Mouse (Mus musculus): ENCODE results near the gene Loxl3. TPM values are rescaled to one million over a fixed set of nuclear protein-coding genes. Genes with fewer than 3 reads are reported as not detected.

Gene Loxl3
- polyA plus RNA-seq, 1 experiment from 2014 or later: 1.2 TPM

DNA sequence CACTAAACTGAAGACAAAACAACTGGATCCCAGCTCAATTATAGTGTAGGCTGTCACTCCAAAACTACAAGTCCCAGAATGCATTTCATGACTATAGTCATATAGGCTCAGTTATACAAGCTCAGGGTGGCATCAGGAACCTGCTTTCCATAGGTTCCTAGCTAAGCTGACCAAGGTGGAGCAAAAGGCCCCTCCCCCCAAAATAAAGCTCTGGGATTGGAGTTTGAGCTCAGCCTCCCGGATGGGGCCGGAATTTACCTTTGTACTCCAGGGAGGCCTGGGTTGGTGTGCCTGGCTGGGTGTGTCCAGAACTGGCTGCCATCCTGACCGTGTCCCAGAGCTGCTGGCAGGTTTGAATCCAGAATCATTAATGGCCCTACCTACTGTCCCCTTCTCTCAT is 23.8 kb downstream of the Loxl3 start, which contains the start of gene Dqx1:
TSS of gene Dqx1 (plus strand) at position 55 of the 400 bp plus-strand sequence.
- Histone ChIP-seq H3K27me3 (ENCODE audit: insufficient read depth, low read length) (peaks cover 6% of the 10 kb centered on the region), H3K4me3 (ENCODE audit: low read depth, low read length) (peak within 1 kb of the TSS; percentile 38), H3K4me2 (ENCODE audit: low read depth, low read length) (peak within 1 kb of the TSS; percentile 70), H3K27ac (ENCODE audit: low read depth) (peak within 1 kb of the TSS; percentile 90), H3K9me3 (ENCODE audit: low read length) (no peaks in the 10 kb centered on the region), H3K36me3 (replicated peaks; ENCODE audit: insufficient read depth, low read length) (peaks cover 17% of the 10 kb centered on the region), H3K9ac (replicated peaks) (peak within 1 kb of the TSS; percentile 58), H3K4me1 (ENCODE audit: insufficient read depth) (peaks cover 24% of the 10 kb centered on the region)
- WGBS (ENCODE audit: insufficient replicate concordance): 69% methylated on average over 3 of the region's 3 CpGs
- TF ChIP-seq EP300 (IDR thresholded peaks at IDR 0.05; ENCODE audit: low read depth) (peak; percentile 58), CTCF (IDR thresholded peaks at IDR 0.05; ENCODE audit: low read depth) (no peak)
- peak; percentile 60 for ATAC-seq
- DNase-seq: peak; percentile 75

DNA sequence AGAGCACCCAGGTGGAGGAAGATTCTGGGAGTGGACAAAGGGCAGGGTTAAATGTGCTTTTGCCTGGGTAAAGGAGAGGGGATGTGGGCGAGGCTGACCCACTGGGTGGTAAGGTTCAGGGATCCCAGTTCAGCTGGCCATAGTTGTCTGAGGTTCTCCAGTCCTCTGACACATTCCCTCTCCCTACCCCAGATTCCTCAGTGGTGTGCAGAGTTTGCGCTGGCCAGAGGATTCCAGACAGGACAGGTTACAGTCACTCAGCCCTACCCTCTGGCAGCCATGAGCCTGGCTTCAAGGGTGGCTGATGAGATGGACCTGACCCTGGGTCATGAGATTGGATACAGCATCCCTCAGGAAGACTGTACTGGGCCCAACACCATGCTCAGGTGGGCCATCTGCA is 24.8 kb downstream of the Loxl3 start:
- WGBS (ENCODE audit: insufficient replicate concordance): 96% methylated on average over 2 of the region's 2 CpGs
- peaks cover 16% of the 10 kb centered on the region for H3K27me3 ChIP-seq (ENCODE audit: insufficient read depth, low read length)
- peak overlapping the region; percentile 70 for H3K4me2 ChIP-seq (ENCODE audit: low read depth, low read length)
- DNase-seq (no peak), ATAC-seq (no peak)
- H3K9me3 ChIP-seq (ENCODE audit: low read length): no peaks in the 10 kb centered on the region
- TF ChIP-seq EP300 (IDR thresholded peaks at IDR 0.05; ENCODE audit: low read depth): no peak
- no peak for TF ChIP-seq CTCF (IDR thresholded peaks at IDR 0.05; ENCODE audit: low read depth)
- peak overlapping the region; percentile 58 for H3K9ac ChIP-seq (replicated peaks)
- peaks cover 15% of the 10 kb centered on the region for H3K4me1 ChIP-seq (ENCODE audit: insufficient read depth)
- peak overlapping the region; percentile 38 for H3K4me3 ChIP-seq (ENCODE audit: low read depth, low read length)
- H3K27ac ChIP-seq (ENCODE audit: low read depth): peak overlapping the region; percentile 90
- H3K36me3 ChIP-seq (replicated peaks; ENCODE audit: insufficient read depth, low read length): peaks cover 17% of the 10 kb centered on the region

DNA sequence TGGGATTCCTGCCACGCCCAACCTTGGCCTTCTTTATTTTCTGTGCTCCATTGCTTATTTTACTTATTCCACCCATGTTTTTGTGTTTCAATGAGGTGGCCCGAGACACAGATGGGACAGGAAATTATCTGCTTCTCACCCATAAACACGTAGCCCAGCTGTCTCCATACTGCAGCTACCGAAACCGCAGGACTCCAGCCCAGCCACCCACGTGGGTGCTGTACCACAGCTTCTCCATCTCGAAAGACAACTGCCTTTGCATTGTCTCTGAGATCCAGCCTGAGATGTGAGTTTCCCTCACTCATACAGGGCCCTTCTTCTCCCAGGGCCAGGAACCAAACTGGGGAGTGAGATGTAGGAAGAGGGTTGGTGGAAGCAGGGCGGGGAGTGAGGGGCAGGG is 32.0 kb downstream of the Loxl3 start:
- no peak for DNase-seq
- no peak for TF ChIP-seq CTCF (IDR thresholded peaks at IDR 0.05; ENCODE audit: low read depth)
- no peak for TF ChIP-seq EP300 (IDR thresholded peaks at IDR 0.05; ENCODE audit: low read depth)

DNA sequence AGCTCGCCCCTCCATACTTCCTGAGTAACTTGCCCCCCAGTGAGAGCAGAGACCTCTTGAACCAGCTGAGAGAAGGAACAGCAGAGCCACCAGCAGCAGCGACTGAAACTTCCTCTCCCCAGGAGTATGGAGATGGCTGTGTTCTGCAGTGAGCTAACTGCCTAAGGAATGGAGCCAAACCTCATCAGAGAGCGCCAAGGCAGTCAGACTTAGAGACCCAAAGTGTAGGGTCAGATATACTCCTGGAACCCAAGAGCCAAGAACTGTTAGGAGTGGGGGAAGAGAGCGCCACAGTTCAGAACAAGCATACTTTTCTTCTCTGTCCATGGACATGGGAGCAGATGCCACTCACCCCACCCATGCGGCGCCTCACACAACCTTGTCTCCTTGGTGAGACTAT is 32.5 kb downstream of the Loxl3 start:
- 33% methylated on average over 6 of the region's 6 CpGs for WGBS (ENCODE audit: insufficient replicate concordance)
- no peak for ATAC-seq
- Histone ChIP-seq H3K9me3 (ENCODE audit: low read length) (no peaks in the 10 kb centered on the region), H3K9ac (replicated peaks) (no peak overlapping the region), H3K4me1 (ENCODE audit: insufficient read depth) (peaks cover 10% of the 10 kb centered on the region), H3K36me3 (replicated peaks; ENCODE audit: insufficient read depth, low read length) (no peaks in the 10 kb centered on the region), H3K4me2 (ENCODE audit: low read depth, low read length) (no peak overlapping the region), H3K27ac (ENCODE audit: low read depth) (no peak overlapping the region), H3K27me3 (ENCODE audit: insufficient read depth, low read length) (peaks cover 92% of the 10 kb centered on the region), H3K4me3 (ENCODE audit: low read depth, low read length) (no peak overlapping the region)
- no peak for DNase-seq
- TF ChIP-seq CTCF (IDR thresholded peaks at IDR 0.05; ENCODE audit: low read depth) (no peak), EP300 (IDR thresholded peaks at IDR 0.05; ENCODE audit: low read depth) (no peak)

More for the DNA sequence above, 32.0 kb downstream of the Loxl3 start:
- H3K9me3 ChIP-seq (ENCODE audit: low read length): no peaks in the 10 kb centered on the region
- peaks cover 88% of the 10 kb centered on the region for H3K27me3 ChIP-seq (ENCODE audit: insufficient read depth, low read length)
- no peak overlapping the region for H3K4me3 ChIP-seq (ENCODE audit: low read depth, low read length)
- no peak overlapping the region for H3K4me2 ChIP-seq (ENCODE audit: low read depth, low read length)
- WGBS (ENCODE audit: insufficient replicate concordance): 34% methylated on average over 8 of the region's 8 CpGs
- no peak for ATAC-seq
- no peak overlapping the region for H3K27ac ChIP-seq (ENCODE audit: low read depth)
- H3K9ac ChIP-seq (replicated peaks): no peak overlapping the region
- H3K36me3 ChIP-seq (replicated peaks; ENCODE audit: insufficient read depth, low read length): no peaks in the 10 kb centered on the region
- H3K4me1 ChIP-seq (ENCODE audit: insufficient read depth): peaks cover 10% of the 10 kb centered on the region

DNA sequence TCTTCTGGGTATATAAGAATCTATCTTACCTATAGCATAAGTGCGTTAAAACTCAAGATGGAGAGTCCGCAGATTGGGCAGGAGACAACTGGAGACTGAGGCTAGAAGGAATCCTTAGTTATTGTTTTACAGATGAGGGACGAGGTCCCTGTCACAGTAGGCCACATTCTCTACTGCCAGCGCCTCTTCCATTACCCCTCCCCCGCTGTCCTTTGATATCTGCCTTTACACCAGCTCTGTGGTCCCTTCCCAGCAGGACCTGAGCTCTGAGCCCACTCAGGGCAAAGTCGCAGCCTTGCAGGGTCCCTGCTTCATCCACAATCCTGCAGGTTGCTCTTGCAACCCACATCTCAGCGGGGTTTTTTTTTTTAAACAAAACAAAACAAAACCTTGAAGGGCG is 34.2 kb downstream of the Loxl3 start:
- H3K4me1 ChIP-seq (ENCODE audit: insufficient read depth): peaks cover 10% of the 10 kb centered on the region
- ATAC-seq (no peak), DNase-seq (no peak)
- TF ChIP-seq CTCF (IDR thresholded peaks at IDR 0.05; ENCODE audit: low read depth) (no peak), EP300 (IDR thresholded peaks at IDR 0.05; ENCODE audit: low read depth) (no peak)
- no peaks in the 10 kb centered on the region for H3K36me3 ChIP-seq (replicated peaks; ENCODE audit: insufficient read depth, low read length)
- H3K9me3 ChIP-seq (ENCODE audit: low read length): no peaks in the 10 kb centered on the region
- H3K27me3 ChIP-seq (ENCODE audit: insufficient read depth, low read length): peaks cover 100% of the 10 kb centered on the region
- no peak overlapping the region for H3K9ac ChIP-seq (replicated peaks)
- 20% methylated on average over 8 of the region's 8 CpGs for WGBS (ENCODE audit: insufficient replicate concordance)
- peak overlapping the region; percentile 26 for H3K4me3 ChIP-seq (ENCODE audit: low read depth, low read length)
- H3K27ac ChIP-seq (ENCODE audit: low read depth): no peak overlapping the region
- H3K4me2 ChIP-seq (ENCODE audit: low read depth, low read length): peak overlapping the region; percentile 62

DNA sequence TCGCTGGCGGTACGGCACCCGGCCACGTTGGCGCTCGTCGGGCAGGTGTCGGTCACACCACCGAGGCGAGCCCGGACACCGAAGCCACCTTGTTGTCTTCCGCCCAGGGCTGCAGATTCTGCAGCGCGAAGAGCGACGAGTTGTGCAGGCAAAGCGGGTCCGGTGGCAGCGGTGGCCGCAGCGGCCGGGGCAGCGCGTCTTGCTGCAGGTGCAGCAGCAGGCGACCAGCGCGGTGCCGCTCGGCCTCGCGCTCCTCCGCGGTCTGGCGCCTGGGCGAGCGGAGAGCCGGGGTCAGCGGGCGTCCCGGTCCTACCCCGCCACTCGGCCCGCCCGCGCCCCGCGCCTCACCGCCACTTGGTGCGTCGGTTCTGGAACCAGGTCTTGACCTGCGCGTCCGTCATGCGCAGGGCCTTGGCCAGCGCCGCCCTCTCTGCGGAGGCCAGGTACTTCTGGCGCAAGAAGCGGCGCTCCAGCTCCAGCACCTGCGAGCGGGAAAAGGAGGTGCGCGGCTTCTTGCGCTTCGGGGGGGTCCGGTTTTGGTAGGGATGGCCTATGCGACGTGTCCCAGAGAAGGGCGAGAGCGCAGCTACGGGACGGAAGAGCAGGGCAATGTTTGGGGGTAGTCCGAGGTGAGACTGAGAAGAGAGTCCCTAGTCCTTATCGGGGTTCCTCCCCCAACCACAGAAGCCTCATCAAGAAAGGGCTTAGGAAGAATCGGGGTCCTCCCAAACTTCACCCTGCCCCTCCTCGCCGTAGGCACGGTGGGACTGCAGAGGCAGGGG is 34.9 kb downstream of the Loxl3 start:
- ATAC-seq: peak; percentile 16; the same call in 1 of the 2 replicates
- H3K36me3 ChIP-seq (replicated peaks; ENCODE audit: insufficient read depth, low read length): no peaks in the 10 kb centered on the region

More for the DNA sequence above, 34.9 kb downstream of the Loxl3 start:
- DNase-seq: no peak
- H3K9me3 ChIP-seq (ENCODE audit: low read length): no peaks in the 10 kb centered on the region
- peak overlapping the region; percentile 26 for H3K4me3 ChIP-seq (ENCODE audit: low read depth, low read length)
- no peak overlapping the region for H3K27ac ChIP-seq (ENCODE audit: low read depth)
- H3K4me1 ChIP-seq (ENCODE audit: insufficient read depth): peaks cover 10% of the 10 kb centered on the region
- H3K27me3 ChIP-seq (ENCODE audit: insufficient read depth, low read length): peaks cover 99% of the 10 kb centered on the region
- H3K9ac ChIP-seq (replicated peaks): no peak overlapping the region
- H3K4me2 ChIP-seq (ENCODE audit: low read depth, low read length): peak overlapping the region; percentile 62
- TF ChIP-seq EP300 (IDR thresholded peaks at IDR 0.05; ENCODE audit: low read depth): no peak
- TF ChIP-seq CTCF (IDR thresholded peaks at IDR 0.05; ENCODE audit: low read depth): no peak
- WGBS (ENCODE audit: insufficient replicate concordance): 3% methylated on average over 74 of the region's 81 CpGs
